Mouse (Mus musculus): Measurements from ENCODE around the gene Atg7. TPM values are rescaled to one million over a fixed set of nuclear protein-coding genes. Genes with fewer than 3 reads are reported as not detected.
A peak's percentile ranks its signal among the peaks of the same experiment; 100 is the strongest.
"Not testable (repeated sequence)": the region's sequence is repeated elsewhere in the genome, so short reads cannot be mapped to it uniquely, and the experiment has no call there.

Gene Atg7
- total RNA-seq, 2 experiments from 2014 or later: 25.4 to 28.7 TPM

DNA sequence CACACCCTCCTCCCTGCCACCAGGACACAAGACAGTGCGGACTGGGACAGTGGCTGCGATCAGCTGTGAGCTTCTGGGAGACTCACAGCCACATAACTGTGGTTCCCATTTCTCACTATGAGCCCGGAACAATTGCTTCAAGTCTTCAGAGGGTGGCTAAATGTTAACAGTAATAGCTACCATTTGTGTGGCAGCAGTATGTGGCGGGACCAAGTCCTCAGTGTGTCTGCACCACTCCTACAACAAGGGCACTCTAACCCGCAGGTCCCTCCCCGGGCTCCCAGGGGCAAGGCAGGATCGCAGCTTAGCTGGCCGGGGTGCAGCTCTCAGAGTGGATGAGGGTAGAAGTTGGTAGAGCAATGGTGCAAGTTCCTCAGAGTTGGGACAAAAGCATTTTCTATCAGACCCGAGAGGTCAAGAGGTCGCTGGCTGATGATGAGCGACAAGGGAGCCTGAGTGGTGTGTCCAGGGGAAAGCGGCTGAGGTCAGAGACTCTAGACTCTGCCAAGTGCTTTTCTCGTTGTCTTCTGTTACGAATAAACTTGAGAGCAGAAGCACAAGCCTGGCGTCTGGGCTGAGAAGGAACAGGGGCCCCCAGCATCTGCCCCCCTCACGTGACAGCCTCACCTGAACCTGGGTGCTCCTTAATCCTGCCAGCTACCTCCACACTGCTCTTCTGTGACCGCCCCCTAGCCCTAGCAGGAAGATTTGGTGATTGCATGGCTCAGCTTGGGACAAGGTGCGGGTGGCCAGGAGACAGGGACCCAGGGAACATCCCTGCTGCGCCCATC is 231.4 kb downstream of the Atg7 start:
- no peak for DNase-seq (ENCODE audit: low spot score in 2 of 2)

DNA sequence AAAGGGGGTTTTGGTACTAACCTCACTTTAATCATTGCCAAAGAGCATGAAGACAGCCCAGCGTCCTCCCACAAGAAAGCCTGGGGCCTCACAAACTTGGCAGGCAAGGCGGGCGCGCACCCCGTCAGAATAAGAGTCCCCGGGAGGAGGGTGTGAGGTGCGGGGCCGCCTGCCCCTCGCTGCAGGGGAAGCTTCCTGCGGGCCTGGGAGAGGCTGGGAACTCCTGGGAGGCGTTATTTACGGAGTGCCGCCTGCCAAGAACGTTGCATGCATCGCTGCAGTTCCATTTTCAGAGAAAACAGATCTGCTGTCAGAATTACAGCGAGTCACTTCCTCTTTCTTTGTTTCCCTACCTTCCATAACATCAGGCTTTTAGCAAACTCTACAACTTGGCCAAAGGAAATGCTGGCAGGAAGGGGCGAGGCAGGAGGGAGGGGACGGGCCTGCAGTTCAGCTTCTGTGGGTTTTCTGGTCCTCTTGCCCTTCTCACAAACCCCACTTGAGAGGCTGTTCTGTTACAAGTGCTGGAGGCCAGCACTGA is 232.2 kb downstream of the Atg7 start:
- peak; percentile 89 to 93 for DNase-seq (ENCODE audit: low spot score in 2 of 2)

DNA sequence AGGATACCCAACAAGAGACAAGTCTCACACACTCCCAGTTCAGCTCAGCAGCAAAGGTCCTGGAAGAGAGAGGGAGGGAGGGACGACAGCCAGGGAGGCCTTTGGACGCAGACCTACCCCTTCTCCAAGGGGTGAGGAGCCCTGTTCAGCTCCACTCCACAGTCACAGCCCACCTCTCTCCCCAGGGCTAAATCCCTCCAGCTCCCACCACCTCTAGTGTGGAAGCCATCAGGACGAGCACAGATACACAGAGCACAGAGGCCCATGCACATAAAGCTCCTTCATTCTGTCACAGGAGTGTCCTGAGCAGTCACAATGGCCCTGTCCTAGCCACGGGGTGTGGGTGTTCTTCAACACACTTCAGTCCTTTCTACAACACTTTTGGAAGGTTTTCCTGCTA is 233.1 kb downstream of the Atg7 start:
- DNase-seq (ENCODE audit: low spot score in 2 of 2): no peak

DNA sequence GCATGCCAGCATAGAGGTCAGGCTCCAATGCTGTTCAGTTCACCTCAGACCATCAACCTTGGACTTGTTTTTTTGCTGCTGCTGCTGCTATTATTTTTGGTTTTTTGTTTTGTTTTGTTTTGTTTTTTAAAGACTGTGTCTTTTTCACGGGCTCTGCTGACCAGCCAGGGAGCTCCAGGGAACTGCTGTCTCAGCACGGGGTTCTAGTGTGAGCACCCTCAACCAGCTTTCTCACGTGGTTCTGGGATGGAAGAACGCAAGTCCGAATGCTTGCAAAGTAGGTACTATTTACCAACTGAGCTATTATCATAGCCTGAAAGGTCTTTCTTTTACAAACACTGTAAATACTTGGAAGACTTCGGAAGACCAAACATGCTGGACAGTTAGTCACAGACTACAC is 233.6 kb downstream of the Atg7 start:
- no peak for DNase-seq (ENCODE audit: low spot score in 2 of 2)

DNA sequence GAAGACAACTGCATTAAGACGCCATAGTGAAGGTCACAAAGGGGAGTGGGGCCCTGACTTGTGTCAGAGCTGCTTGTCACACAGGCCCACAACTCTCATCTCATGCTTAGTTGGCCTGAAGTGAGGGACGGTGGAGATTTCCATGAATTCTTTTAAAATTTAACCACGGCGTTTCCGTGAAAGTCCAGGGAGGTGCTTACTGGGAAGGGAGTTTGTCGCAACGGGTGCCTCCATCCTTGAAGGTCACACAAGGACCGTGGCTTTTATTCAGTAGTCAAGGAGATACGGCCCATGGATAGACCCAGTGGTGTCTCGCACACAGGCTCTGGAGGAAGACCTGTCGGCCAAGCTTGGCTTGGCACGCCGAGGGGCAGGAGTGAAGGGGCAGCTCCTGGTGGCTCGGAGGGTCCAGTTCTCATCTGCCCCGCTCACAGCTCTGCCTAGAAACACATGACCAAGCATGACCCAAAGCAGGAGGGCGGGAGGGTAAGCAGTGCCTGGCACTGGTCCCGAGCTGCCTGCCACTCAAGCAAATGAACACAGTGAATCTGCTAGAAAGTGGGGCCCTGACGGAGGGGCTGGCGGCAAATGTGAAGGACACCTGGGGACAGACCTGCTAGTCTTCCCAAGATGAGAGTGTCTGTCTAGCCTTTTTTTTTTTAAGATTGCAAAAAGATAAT is 236.1 kb downstream of the Atg7 start:
- no peak for DNase-seq (ENCODE audit: low spot score in 2 of 2)

DNA sequence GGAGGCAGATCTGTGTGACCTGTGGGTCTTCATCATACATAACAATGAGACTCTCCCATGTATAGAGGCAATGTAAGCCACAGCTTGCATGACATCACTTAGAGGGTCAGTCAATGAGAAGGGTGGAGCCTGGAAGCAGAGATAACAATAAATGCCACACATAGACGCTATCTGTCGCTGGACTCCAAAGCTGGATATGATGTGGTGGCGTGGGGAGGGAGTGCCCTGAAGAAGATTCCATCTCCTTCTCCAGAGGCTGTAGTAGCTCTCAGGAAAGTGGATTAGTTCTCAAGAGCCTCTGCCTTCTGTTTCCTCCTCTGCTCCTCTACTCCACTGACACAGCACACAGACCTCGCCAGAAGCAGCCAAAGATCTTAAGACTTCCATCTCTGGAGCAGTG is 237.9 kb downstream of the Atg7 start:
- no peak for DNase-seq (ENCODE audit: low spot score in 2 of 2)

DNA sequence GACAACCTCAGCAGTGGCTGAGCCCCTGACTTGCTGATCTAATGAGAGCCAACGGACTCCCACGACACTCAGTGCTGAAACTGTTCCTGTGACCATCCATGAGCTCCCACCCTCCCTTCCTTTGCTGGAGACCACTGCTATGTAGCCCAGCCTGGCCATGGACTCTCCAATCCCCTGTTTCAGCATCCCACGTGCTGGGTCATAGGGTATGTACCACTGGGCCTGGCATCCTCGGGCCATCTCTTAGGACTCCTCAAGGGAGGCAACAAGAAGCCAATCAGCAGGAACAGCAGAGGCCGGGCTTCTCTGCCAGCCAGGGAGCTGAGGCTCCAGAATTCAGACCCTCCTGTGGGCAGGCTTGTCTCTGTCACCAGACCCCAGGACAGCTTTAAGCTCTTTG is 239.3 kb downstream of the Atg7 start:
- no peak for DNase-seq (ENCODE audit: low spot score in 2 of 2)

DNA sequence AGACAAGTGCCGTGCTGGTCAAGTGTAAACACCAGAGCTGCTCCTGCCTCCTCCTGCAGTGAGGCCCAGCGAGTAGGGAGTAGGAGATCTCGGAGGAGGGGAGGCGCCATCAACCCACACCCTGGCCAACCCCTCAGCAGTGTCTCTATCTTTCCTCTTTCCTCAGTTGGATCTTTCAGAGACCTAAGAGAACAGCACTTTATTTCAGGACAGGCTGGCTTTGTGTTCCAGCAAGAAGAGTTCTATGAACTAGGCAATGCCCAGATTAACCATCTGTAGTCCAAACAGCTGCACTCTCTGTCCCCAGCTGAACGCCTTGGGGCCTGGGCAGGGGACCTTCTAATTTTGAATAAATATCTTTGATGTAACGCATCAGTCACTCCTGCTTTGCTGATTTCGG is 239.8 kb downstream of the Atg7 start:
- no peak for DNase-seq (ENCODE audit: low spot score in 2 of 2)

DNA sequence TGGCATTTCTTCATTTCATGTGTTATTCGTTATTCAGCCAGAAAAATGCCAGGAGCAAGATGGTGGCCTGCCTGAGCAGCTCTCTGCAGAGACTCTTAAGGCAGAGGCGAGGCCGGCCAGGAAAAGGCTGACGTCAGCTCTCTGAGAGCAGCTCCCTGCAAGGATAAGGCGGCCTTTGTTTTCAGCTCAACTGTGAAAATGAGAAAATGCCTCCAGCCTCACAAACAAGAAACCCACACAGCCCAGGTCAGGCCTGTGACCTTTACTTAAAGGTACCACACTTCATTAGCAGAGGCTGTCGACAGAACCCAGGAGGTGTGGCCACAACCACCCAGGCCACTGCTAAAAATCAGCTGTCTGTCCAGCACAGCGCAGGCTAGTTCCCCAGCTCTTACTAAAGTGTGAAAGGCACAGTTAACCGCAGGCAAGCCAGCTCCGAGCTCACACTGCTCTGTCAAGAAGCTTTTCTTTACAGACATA is 240.4 kb downstream of the Atg7 start:
- peak in 1 of 2 experiments; percentile 35 for DNase-seq (ENCODE audit: low spot score in 2 of 2)

DNA sequence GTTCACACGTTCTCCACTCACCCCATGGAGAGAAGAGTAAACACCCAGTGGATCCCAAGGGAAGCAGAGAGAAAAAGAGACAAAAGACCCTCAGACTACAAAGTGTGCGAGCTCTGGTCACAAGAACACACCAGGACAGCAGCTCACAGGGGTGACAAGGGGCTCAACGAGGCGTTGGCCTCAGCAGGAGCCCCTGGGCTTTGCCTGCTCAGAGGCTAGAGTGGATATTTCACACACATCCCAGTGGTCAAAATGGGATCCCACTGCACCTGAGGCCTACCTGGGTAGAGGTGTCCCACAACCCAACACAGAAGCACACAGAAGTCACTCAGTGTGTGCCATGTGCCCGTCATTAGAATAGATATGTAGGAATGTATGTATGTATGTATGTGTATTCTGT is 242.2 kb downstream of the Atg7 start:
- DNase-seq (ENCODE audit: low spot score in 2 of 2): no peak

DNA sequence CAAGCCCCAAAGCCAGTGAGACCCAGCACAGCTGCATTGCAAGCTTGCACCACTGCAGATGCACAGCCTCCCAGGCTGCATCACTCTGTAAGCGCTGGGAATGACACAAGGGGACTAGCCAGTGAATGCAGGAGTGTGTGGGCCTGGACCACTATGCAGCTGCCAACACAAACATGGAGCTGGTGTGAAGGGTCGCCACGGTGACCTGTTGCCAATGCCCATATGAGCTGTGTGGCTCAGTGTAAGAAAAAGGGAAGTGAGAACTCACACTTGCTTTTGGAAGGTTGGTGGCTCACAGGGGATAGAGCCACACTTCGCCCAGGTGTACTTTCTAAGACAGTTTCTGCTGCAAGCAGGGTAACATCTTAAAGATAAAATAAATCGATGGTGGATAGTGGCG is 243.1 kb downstream of the Atg7 start:
- DNase-seq (ENCODE audit: low spot score in 2 of 2): no peak

DNA sequence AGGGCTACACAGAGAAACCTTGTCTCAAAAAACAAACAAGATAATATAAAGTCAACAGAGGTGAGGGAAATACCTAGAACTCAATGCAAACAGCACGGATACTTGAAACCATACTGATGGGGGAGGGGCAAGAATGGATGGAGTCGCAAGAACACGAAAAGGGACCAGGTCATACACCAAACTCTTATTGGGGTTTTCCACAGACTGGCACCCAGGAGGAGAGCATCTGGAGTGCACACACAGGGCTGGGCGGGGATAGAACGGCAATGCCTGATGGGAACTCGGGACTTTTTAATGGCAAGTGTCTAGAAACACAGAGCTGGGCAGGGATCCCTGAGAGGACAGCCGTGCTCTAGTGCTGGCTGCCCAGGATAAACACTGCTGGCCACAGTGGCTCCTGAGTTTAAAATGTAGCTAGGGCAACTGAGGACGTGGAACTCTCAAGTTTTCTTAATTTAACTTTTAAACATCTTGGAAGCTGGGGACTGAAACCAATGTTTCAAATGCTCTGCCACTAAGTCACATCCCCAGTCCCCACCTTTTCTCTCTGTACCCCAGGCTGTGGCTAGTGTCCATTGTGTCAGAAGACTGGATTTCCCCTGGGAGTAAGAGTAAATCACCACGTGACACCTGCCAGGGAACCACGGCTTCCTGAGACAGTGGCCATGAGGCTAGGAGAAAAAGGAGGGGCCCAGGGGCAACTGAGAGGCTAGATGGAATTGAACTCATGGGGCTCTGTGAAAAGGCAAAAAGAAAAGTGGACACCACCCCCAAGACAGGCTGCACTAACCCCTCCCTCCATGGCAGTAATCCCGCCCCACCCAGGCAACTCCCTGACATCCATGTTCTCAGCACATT is 243.8 kb downstream of the Atg7 start:
- no peak for DNase-seq (ENCODE audit: low spot score in 2 of 2)

DNA sequence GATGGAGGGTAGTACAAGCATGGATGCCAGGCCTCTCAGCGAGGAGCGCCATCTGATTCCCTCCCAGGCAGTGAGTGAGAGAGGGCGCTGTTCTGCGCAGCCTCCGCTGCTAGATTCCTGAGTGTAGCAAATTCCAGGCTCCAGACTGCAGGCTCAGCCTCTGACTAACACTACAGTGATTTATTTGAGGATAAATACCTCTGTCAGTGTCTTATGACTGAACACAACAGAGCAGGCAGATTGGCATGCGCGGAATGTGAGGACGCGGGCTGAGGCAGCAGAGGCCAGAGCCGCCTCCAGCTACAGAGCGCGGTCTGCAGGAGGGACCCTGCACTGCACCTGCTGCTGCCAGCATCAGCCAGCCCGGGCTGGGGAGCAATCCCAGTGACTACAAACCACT is 246.0 kb downstream of the Atg7 start:
- peak; percentile 41 to 52 for DNase-seq (ENCODE audit: low spot score in 2 of 2)

DNA sequence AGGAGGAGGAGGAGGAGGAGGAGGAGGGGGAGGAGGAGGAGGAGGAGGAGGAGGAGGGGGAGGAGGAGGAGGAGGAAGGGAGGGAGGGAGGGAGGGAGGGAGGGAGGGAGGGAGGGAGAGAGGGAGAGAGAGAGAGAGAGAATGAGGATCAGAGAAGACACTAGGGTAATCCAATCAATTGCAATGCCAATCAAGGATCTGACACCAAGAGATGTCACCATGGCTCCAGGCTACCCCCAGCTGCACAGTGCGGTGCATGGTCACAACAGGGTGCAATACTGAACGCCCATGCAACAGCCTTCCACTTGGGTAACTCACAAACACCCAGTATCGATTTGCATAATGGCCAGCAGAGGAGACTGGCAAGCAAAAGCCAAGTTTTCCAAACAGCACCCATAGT is 247.1 kb downstream of the Atg7 start:
- DNase-seq (ENCODE audit: low spot score in 2 of 2): not testable (repeated sequence)

DNA sequence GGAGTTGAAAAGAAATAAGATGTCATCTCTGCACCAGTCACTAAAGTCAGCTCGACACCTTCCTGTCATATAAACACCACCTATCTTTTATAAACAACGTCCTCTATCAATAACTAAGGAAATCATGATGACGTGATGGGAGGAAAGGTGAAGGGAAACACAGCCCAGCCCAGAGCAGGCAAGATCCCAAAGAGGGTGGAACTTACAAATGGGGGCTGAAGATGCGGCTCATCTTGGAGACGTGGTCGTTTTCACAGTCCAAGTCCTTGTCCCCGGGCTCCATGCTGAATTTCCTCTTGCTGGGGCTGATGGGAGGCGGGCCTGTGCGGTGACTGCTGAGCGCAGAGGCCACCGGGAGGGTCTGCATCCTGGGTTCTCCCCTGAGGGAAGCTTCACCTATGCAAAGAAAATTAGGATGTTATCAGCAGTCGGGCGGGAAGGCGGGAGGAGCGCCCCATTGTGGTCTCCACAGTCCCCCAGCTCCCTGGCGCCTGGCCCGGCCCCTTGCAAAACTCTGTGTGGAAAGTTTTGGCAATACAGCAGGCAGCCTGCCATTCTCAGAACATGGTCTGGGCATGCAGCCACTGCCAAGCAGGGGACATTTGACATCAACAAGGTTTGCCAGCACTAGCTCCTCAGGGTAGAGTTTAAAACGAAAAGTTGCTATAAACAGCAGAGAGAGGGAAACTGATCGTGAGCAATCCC is 247.7 kb downstream of the Atg7 start:
- peak; percentile 52 to 74 for DNase-seq (ENCODE audit: low spot score in 2 of 2)

DNA sequence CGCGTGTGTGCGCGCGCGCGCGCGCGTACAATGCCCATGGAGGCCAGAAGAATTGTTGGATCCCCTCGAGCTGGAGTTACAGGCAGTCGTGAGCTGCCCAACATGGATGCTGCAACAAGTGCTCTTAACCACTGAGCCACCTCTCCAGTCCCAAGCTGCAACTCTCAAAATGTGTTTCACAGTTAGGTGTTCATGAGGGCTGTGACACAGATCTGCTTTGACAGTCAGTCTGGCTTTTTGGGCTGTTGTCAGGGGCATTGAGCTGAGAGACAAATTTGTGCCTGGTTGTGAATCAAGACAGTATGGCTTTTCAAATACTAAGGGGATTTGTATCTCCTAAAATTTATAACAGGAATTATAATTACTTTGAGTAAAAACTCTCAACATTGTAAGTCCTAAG is 248.4 kb downstream of the Atg7 start:
- DNase-seq (ENCODE audit: low spot score in 2 of 2): no peak

DNA sequence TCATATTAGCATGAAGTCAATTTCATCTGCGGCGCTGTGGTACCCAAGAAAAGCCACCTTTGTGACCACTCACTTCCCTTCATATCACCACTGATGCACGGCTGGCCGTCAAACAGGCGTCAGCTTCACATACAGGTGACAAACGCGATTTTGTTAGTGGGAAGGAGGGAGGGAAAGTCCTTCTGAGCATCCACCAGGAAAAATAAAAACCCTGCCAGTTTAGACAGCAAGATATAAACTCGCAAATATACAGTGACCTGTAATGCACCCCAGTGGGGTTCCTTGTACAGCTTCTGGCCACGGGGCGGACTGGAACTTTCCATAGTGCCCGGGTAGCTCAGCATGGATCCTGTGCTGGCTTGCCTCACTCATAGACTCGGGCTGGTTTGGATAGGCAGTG is 248.9 kb downstream of the Atg7 start:
- DNase-seq (ENCODE audit: low spot score in 2 of 2): no peak

DNA sequence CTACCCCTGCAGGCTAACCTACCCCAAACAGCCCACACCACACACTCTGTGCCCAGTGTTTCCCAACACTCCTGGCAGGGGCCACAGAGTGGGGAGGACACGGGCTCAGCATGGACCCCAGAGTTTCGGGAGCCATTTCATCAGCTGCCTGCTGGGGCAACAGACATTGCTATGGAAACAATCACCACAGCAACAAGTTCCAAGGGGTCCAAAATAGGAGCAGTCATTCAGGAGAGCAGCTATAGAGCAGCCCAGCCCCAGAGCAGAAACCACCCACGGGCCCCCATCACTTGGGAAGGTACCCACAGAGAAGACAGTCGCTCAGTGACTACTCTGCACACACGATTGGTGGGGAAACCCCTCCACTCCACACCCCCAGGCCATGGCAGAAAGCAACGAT is 249.5 kb downstream of the Atg7 start:
- DNase-seq (ENCODE audit: low spot score in 2 of 2): no peak

DNA sequence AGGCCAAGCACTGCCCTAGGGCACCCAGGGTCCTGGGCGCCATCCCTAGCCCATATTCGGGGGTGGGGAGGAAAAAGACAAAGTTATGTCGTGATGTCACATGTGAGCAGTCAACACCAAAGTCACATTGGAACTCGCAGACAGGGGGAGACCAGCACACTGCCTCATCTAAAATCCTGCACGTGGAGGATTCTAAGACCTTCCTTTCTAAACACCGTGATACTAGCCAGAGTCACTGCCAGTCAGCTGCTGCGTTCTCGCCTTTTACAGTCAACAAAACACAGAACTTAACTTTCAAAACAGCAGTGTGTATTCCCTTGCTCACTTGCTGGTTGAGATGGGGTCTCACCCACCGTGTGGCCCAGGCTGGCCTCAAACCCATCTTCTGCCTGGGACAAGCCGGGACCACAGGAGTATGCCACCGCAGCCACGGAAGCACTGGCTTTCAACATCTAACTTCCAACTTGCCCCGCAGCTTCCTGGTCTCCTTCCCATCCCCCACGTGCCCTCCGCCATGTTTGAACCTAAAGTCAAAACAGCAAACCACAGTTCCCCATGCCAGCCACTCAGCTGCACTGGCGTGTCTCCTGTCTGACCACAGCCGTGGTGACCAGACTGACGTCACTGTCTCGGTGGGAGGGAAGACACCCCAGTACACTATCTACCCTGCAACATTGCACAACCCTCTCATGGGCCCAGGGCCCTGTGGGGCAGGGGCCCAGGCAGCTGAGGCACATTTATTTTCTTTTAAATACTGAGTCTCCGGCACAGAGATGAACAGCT is 250.7 kb downstream of the Atg7 start:
- no peak for DNase-seq (ENCODE audit: low spot score in 2 of 2)

DNA sequence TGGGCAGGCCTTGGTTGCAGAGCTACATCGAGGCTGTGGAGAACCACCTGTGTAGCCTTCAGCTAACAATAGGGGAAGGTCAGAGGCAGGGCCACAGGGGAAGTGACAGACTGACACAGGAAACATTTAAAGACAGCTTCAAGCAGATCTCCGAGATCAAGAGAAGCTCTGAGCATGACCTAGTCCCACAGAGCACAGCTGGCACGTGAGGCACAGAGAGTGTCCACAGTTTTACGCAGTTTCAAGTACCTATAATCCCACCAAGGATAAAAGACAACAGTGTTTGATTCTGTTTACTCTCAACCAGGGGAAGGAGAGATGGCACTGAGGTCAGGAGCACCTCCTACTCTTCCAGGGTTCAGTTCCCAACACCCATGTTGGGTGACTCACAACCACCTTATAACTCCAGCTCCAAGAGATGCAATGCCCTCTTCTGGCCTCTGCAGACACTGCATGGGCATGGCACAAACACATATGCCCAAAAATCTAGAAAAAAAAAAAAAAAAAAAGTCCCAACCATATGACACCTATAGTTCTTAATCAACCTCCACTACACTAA is 251.7 kb downstream of the Atg7 start:
- no peak for DNase-seq (ENCODE audit: low spot score in 2 of 2)

Measured in adrenal gland, postnatal 4 days (tissue).